Mouse (Mus musculus): ENCODE measurements around the gene Astn2. TPM values are rescaled to one million over a fixed set of nuclear protein-coding genes. Genes with fewer than 3 reads are reported as not detected.

Gene Astn2
- not detected for polyA plus RNA-seq (2012; fragmentation: generic; extraction: Trizol)
- long read RNA-seq, experiment 1, partial matches to known transcripts = 0 of 7 reads
- long read RNA-seq, experiment 1, other reads (novel, unspliced or antisense) = 7 of 7 reads
- long read RNA-seq, experiment 2, partial matches to known transcripts = 0 of 1 reads
- long read RNA-seq, experiment 2, other reads (novel, unspliced or antisense) = 1 of 1 reads

DNA sequence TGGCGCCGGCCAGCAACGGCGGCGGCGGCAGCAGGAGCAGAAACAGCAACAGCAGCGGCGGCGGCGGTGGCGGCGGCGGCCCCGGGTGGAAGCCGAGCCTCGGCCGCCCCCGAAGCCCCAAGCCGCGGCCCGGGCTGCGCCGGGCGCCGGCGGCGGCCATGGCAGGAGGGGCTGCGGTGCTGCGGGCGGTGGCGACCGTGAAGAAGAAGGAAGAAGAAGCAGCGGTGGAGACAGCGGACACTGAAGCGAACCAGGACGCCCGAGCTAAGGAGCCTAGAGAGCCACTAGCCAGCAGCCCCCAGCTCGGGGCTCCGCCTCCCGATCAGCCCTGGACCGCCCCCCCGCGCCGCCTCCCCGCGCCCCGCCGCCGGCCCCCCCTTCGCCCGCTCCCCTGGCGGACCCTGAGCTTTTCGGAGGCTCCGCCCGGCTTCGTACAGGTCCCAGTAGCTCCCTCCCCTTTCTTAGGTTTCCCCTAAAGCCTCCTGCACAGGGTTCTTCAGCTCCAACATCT, at the start of gene Astn2:
Gene Astn2 (minus strand): TSS at position 411 of the 511 bp plus-strand sequence.
- H3K27me3 ChIP-seq (ENCODE audit: control insufficient read depth, insufficient read depth, insufficient read length) = peaks cover 4% of the 10 kb centered on the region
- no peaks in the 10 kb centered on the region for H3K79me2 ChIP-seq (ENCODE audit: control insufficient read depth, insufficient read depth)
- H3K4me3 ChIP-seq (ENCODE audit: insufficient read depth, poor library complexity, severe bottlenecking) = no peak within 1 kb of the TSS
- no peak within 1 kb of the TSS for H3ac ChIP-seq (ENCODE audit: control insufficient read depth, insufficient read length, low read depth)
- H3K79me3 ChIP-seq (ENCODE audit: low read depth) = no peaks in the 10 kb centered on the region
- no peaks in the 10 kb centered on the region for H3K36me3 ChIP-seq (ENCODE audit: control insufficient read depth, insufficient read depth)
- TF ChIP-seq MAX (IDR thresholded peaks at IDR 0.05) = no peak

DNA sequence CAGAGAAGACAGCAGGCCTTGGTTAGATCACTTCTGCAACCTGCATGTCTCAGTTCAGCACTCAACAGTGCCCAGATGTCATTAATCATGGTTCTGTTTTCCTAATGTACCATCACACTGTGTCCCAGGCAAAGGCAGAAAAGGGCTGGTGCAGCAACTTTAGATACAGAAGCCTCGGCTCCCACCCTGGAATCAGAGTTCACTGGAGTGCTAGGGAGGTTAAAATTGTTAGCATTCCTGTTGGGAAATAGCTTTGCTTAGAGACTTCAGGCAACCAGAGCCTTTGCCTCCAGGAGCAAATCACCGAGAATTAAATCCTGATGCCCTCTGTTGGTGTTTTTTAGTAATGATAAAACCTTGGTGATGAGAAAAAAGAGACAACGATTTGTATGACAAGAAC, 45.7 kb upstream of the Astn2 start:
- TF ChIP-seq MYOG (IDR thresholded peaks at IDR 0.05; ENCODE audit: control insufficient read depth, extremely low read depth, insufficient read length) (no peak), CEBPB (IDR thresholded peaks at IDR 0.05; ENCODE audit: low read depth) (no peak), FOSL1 (IDR thresholded peaks at IDR 0.05; ENCODE audit: insufficient read depth, low read length, poor library complexity, severe bottlenecking) (no peak), CTCF (IDR thresholded peaks at IDR 0.05; ENCODE audit: control insufficient read depth, insufficient read depth, insufficient read length) (no peak), USF1 (IDR thresholded peaks at IDR 0.05; ENCODE audit: low read depth) (no peak), MAX (IDR thresholded peaks at IDR 0.05) (no peak), MYOD1 (IDR thresholded peaks at IDR 0.05; ENCODE audit: control insufficient read depth, insufficient read length, low read depth) (no peak)

DNA sequence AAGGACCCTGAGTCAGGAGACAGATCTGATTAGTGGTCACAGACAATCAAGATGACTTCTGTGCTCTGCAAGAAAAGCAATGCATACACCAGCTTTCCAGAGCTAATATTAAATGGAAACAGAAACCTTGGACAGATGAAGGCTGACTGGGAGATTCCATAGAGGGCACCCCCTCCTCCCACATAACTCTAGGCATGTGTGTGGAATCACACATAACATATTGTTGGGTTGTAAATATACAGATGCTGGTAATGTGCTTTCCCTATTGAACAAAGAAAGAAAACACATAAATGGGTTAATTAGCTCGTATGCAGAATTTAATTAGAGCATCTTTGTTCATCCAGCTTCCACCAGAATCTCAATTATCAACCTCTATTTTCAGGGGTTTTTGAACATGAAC, 26.8 kb upstream of the Astn2 start:
- no peaks in the 10 kb centered on the region for H3K27me3 ChIP-seq (ENCODE audit: control insufficient read depth, insufficient read depth, insufficient read length)
- H3K79me3 ChIP-seq (ENCODE audit: low read depth) = no peaks in the 10 kb centered on the region
- H3K4me3 ChIP-seq (ENCODE audit: insufficient read depth, poor library complexity, severe bottlenecking) = no peak overlapping the region
- TF ChIP-seq CTCF (IDR thresholded peaks at IDR 0.05; ENCODE audit: control insufficient read depth, insufficient read depth, insufficient read length) (no peak), FOSL1 (IDR thresholded peaks at IDR 0.05; ENCODE audit: insufficient read depth, low read length, poor library complexity, severe bottlenecking) (no peak), MYOD1 (IDR thresholded peaks at IDR 0.05; ENCODE audit: control insufficient read depth, insufficient read length, low read depth) (no peak), CEBPB (IDR thresholded peaks at IDR 0.05; ENCODE audit: low read depth) (no peak), USF1 (IDR thresholded peaks at IDR 0.05; ENCODE audit: low read depth) (no peak), MAX (IDR thresholded peaks at IDR 0.05) (no peak), MYOG (IDR thresholded peaks at IDR 0.05; ENCODE audit: control insufficient read depth, extremely low read depth, insufficient read length) (no peak)
- H3K79me2 ChIP-seq (ENCODE audit: control insufficient read depth, insufficient read depth) = no peaks in the 10 kb centered on the region
- H3ac ChIP-seq (ENCODE audit: control insufficient read depth, insufficient read length, low read depth) = no peak overlapping the region
- no peaks in the 10 kb centered on the region for H3K36me3 ChIP-seq (ENCODE audit: control insufficient read depth, insufficient read depth)

More for the DNA sequence above, 45.7 kb upstream of the Astn2 start:
- no peaks in the 10 kb centered on the region for H3K27me3 ChIP-seq (ENCODE audit: control insufficient read depth, insufficient read depth, insufficient read length)
- no peaks in the 10 kb centered on the region for H3K36me3 ChIP-seq (ENCODE audit: control insufficient read depth, insufficient read depth)
- H3ac ChIP-seq (ENCODE audit: control insufficient read depth, insufficient read length, low read depth) = no peak overlapping the region
- no peaks in the 10 kb centered on the region for H3K79me2 ChIP-seq (ENCODE audit: control insufficient read depth, insufficient read depth)
- no peak overlapping the region for H3K4me3 ChIP-seq (ENCODE audit: insufficient read depth, poor library complexity, severe bottlenecking)
- no peaks in the 10 kb centered on the region for H3K79me3 ChIP-seq (ENCODE audit: low read depth)

DNA sequence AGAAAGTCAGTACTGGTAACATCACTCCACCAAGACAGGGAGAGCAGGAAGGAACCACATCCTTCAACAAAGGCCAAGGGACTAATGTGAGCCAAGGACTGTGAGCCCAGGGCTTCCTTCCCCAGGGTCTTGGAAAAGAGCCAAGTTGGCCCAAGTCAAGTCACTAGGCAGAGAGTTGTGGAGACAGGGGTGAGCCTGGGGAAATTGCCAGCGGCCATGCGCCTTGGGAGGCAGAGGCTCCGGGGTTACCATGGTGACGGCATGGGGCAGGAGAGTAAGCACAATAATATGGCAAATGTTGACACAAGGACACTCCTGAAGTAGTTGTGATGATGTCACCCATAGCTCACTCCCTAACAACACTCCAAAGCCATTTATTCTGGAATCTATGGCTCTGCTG, 21.4 kb upstream of the Astn2 start:
- H3K79me2 ChIP-seq (ENCODE audit: control insufficient read depth, insufficient read depth) = no peaks in the 10 kb centered on the region
- H3K27me3 ChIP-seq (ENCODE audit: control insufficient read depth, insufficient read depth, insufficient read length) = no peaks in the 10 kb centered on the region
- H3K4me3 ChIP-seq (ENCODE audit: insufficient read depth, poor library complexity, severe bottlenecking) = no peak overlapping the region
- no peaks in the 10 kb centered on the region for H3K79me3 ChIP-seq (ENCODE audit: low read depth)
- no peaks in the 10 kb centered on the region for H3K36me3 ChIP-seq (ENCODE audit: control insufficient read depth, insufficient read depth)
- TF ChIP-seq CEBPB (IDR thresholded peaks at IDR 0.05; ENCODE audit: low read depth) (no peak), MYOG (IDR thresholded peaks at IDR 0.05; ENCODE audit: control insufficient read depth, extremely low read depth, insufficient read length) (no peak)
- H3ac ChIP-seq (ENCODE audit: control insufficient read depth, insufficient read length, low read depth) = no peak overlapping the region

DNA sequence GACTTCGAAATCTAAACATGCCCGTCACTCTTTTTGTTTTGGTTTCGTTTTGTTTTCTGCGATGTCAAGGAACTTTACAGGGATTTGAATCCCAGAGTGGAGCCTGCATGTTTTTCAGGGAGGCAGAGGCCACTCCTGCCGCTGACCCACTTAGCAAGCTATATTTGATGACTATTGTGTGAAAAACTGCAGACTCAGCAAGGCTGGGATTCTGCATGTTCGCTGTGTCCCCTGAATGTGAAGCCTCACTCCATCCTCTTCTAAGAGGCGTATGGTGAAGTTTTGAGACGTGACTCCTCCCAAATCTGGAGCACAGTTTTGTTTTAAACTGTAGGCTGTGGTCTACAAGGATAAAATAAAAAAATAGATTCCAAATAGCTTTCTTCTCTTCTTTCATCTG, 10.4 kb upstream of the Astn2 start:
- Histone ChIP-seq H3K79me2 (ENCODE audit: control insufficient read depth, insufficient read depth) (no peaks in the 10 kb centered on the region), H3K36me3 (ENCODE audit: control insufficient read depth, insufficient read depth) (no peaks in the 10 kb centered on the region), H3K27me3 (ENCODE audit: control insufficient read depth, insufficient read depth, insufficient read length) (no peaks in the 10 kb centered on the region), H3K4me3 (ENCODE audit: insufficient read depth, poor library complexity, severe bottlenecking) (peak overlapping the region; percentile 14), H3K79me3 (ENCODE audit: low read depth) (no peaks in the 10 kb centered on the region), H3ac (ENCODE audit: control insufficient read depth, insufficient read length, low read depth) (no peak overlapping the region)
- TF ChIP-seq CTCF (IDR thresholded peaks at IDR 0.05; ENCODE audit: control insufficient read depth, insufficient read depth, insufficient read length) (no peak), FOSL1 (IDR thresholded peaks at IDR 0.05; ENCODE audit: insufficient read depth, low read length, poor library complexity, severe bottlenecking) (no peak), USF1 (IDR thresholded peaks at IDR 0.05; ENCODE audit: low read depth) (no peak), MYOD1 (IDR thresholded peaks at IDR 0.05; ENCODE audit: control insufficient read depth, insufficient read length, low read depth) (no peak), CEBPB (IDR thresholded peaks at IDR 0.05; ENCODE audit: low read depth) (no peak), MYOG (IDR thresholded peaks at IDR 0.05; ENCODE audit: control insufficient read depth, extremely low read depth, insufficient read length) (no peak), MAX (IDR thresholded peaks at IDR 0.05) (no peak)

DNA sequence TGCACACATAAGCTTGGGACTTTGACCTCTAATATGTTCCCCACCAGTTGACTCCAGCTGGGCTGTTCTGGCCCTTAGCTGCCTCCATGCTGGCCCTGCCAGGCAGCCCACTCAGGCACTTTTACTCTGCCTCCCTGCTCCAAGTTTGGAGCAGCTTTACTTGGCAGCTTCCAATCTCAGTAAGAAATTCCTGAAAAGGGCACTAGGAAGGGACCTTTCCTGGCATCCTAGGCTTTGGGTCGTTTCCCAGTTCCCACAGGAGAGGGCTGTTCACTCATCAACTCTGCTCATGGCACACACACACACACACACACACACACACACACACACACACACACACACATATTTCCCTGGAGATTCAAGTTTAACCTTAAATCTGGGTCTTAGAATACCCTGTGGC, 675 bp upstream of the Astn2 start:
- TF ChIP-seq CEBPB (IDR thresholded peaks at IDR 0.05; ENCODE audit: low read depth) (no peak), MAX (IDR thresholded peaks at IDR 0.05) (no peak), FOSL1 (IDR thresholded peaks at IDR 0.05; ENCODE audit: insufficient read depth, low read length, poor library complexity, severe bottlenecking) (no peak)
- Histone ChIP-seq H3ac (ENCODE audit: control insufficient read depth, insufficient read length, low read depth) (no peak overlapping the region), H3K27me3 (ENCODE audit: control insufficient read depth, insufficient read depth, insufficient read length) (peaks cover 4% of the 10 kb centered on the region), H3K36me3 (ENCODE audit: control insufficient read depth, insufficient read depth) (no peaks in the 10 kb centered on the region), H3K4me3 (ENCODE audit: insufficient read depth, poor library complexity, severe bottlenecking) (no peak overlapping the region), H3K79me3 (ENCODE audit: low read depth) (no peaks in the 10 kb centered on the region), H3K79me2 (ENCODE audit: control insufficient read depth, insufficient read depth) (no peaks in the 10 kb centered on the region)
